Mouse (Mus musculus) thymus, adult 18-20 months (tissue): ENCODE data around the gene Ablim1.

Experiments used
- DNase-seq, 2 experiments: peaks; one replicate each; pipeline ENCODE4 v3.0.0; 2022; ENCODE audit warnings: mixed read lengths in 2 of 2

The Ablim1 gene

DNA sequence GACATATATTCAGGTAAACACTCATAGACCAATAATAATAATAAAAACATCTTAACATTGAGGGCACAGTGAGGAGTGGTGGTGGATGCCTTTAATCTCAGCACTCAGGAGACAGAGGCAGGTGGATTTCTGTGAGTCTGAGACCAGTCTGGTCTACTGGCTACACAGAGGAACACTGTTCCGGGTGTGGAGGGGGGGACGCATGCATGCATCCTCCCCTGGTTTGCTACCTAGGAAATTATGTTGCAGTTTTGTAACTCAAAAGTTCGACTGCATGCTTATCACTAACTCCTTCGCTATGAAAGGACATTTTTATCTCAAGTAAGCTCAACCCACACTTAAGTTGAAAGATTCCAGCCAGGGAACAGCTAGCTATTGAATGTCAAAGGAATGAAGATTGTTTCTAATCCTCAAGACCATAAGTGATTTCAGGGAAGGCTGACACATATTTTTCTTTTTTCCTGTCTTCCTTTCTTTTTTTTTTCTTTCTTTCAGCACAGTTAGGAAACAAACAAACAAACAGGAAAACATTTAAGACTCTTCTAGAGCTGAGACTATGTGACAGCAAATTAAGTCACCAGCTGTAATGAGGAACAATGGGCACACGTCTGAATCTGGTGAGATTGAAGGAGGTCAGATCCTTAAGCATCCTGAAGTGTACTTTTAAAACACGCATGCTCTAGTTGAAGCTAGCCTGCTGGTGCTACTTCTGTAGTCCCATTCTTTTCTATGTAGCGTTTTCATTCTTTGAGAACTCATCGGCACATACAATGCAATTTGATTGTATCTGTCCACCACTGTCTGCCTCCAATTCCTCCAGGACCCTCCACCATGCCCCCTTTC lies 26.4 kb upstream of the Ablim1 start:
- no peak for DNase-seq

DNA sequence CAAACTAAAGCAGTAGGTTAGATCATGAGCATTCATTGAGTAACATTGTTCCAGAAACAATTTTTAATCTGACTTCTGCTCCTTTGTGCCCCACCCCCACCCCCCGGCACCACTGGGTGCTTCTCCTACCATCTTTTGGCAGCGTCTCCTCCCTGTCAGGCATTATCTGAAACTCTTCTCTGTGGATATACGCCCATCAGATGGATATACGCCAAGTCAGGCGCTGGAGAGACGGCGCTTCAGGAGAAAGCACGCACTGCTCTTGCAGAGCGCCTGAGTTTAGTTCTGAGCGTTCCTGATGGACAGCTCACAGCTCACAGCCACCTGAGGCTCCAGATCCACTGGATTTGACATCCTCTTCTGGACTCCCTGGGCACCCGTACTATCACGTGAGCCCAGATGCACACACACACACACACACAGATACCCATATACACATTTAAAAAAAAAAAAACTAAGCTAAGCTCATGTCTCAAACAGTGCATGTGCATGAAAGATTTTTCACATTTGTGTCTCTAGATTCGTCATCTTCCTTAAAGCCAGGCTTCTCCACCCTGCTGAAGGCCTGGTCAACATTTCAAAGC lies 24.7 kb upstream of the Ablim1 start:
- DNase-seq, result no peak

DNA sequence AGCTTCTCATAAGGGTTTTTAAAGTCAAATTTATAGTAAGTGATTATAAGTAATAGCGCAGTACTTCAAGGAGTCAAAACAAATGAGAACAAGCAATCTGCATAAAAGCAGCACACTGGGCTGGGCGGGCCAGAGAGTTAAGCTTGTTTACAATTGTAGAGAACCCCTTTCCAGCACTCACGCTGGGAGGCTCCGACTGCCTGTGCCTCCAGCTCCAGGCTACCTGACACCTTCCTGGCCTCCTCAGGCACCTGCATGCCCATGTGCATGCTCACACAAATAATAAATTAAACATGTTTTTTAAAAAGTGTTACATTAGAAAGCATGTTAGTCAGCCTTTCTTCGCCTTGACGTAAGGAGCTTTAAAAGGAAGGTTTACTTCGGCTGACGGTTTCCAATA lies 20.4 kb upstream of the Ablim1 start:
- DNase-seq, result no peak

DNA sequence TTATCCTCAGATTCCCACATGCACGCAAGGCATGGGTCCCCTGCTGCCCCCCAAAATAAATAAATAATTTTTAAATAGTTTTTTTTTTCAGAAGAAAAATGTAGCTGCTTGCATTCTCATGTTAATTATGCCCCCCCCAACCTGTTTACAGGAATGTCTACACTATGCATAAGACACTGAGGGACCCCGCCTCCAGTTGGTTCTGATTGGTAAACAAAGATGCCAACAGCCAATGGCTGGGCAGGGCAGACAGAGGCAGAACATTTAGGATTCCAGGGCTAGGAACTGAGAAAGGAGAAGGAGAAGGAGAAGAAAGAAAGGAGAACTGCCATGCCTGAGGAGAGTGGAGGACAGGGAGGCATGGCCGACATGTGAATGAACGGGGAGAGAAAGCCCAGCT lies 18.6 kb upstream of the Ablim1 start:
- DNase-seq, result no peak

DNA sequence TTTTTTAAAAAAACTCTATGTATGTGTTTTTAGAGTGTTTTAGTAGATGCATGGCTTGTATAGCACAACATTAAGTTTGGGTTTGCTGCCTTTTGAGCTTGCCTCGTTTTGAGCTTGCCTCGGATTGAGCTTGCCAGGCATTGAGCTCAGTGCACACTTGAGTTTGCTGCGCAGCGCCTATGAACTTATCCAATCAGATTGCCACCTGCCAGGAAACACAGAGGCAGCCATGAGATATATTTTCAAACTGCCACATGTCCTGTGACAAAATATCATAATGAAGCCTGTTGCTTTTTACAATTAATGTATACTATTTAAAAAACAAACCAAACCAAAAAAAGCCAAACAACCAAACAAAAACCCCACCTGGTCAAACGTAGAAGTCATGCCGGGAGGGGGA lies 16.5 kb upstream of the Ablim1 start:
- DNase-seq, result no peak

DNA sequence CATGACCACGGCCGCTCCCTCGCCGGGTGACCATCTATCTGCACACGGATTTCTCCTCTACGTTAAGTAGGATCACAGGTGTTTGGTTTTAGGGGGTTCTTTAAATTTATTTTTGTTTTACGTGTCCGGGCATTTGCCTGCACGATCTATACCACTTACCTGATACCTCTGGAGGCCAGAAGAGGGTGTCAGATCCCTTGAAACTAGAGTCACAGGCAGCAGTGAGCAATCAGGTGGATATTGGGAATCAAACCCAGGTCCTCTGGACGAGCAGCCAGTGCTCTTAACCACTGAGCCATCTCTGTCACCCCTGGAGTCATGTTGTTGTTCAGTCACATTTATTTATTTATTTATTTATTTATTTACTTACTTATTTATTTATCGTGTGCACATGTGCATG lies 15.6 kb upstream of the Ablim1 start:
- no peak for DNase-seq

DNA sequence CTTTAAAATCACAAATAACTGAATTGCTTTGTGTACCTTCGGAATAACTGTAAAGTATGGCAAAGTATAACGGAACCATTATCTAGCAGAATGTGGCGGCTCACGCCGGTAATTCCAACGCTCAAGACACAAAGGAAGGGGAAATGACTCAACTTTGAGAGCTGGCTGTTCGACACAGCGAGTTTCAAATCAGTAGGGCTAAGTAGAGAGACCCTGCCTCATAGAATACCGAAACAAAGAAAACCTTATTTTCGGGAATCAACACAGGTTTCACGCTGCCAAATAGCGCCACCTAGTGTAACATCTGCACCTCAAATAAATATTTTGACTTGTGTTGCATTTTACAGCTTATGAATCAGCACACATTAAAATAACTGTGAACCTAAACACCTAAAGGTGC lies 14.1 kb upstream of the Ablim1 start:
- DNase-seq, result no peak

DNA sequence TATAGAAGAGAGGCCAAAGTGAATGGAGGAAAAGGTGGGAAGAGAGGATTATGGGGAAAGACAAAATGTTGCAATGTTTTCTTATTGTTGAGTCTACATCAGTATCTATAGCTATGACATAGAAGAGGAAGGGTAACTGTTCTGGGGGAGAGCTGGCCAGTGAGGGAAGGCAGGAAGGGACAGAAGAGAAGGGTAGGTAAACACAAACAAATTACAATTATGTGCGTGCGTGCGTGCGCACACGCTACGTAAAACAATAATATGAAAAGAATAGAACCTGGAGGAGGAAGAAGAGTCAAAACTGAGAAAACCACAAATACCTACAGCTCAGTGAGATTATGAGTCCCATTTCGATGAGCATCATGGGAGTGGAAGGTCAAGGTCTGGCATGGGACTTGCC lies 13.6 kb upstream of the Ablim1 start:
- DNase-seq, result no peak

- DNase-seq, result no peak
These were observed 13.0 kb upstream of the Ablim1 start for GRCm38 (mm10) chr19:57327679-57328078.

GRCm38 (mm10) chr19:57325748-57326300 lies 11.1 kb upstream of the Ablim1 start:
- peak; percentile 14 to 35 for DNase-seq

GRCm38 (mm10) chr19:57323087-57323486 lies 8.4 kb upstream of the Ablim1 start:
- no peak for DNase-seq

GRCm38 (mm10) chr19:57322491-57322890 lies 7.8 kb upstream of the Ablim1 start:
- DNase-seq, result no peak

GRCm38 (mm10) chr19:57321839-57322238 lies 7.1 kb upstream of the Ablim1 start:
- no peak for DNase-seq

- DNase-seq, result no peak
These were observed 6.1 kb upstream of the Ablim1 start for GRCm38 (mm10) chr19:57320656-57321382.

- DNase-seq, result no peak
These were observed 1.9 kb upstream of the Ablim1 start for GRCm38 (mm10) chr19:57316597-57316996.

GRCm38 (mm10) chr19:57315013-57315565 lies 370 bp upstream of the Ablim1 start:
- DNase-seq, result no peak

DNA sequence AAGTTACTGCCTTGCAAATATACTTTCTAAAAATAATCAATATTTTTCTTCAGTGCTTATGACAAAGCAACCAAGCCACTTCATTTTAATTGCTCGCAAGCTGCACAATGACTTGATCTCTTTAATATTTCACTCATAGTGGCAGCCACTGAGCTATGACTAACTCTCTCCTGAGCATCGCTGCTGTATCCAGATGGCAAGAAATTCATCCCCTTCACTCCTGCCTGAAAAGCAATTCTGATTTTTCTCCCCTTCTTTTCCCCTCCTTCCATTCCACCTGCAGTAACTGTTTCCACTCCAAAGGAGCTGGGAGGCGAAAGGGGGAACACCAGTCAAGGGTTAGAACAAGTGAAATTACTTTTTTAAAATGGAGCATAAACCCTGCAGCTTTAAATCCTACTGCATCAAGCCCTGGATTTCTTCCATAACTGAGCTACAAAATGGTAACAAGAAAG lies 801 bp downstream of the Ablim1 start:
- no peak for DNase-seq

GRCm38 (mm10) chr19:57313226-57313625 lies 1.5 kb downstream of the Ablim1 start:
- DNase-seq, result no peak

DNA sequence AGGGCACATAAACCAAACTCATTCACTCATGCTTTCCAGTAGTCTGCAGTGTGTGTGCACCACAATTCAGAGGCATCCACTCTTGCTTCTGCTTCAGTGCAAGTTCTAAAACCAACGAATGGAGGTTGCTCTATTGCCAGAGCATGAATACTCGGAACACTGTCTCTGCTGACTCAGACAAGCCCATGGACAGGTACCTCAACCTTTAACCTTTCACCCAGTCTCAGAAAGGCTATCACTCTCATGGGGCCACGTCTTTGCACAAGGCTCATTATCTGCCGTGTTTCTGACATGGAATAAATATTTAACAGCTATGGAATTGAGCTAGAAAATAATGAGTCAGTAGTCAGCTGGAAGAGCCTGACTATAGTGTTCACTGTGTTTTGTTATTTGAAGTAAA lies 4.7 kb downstream of the Ablim1 start:
- DNase-seq, result no peak

- DNase-seq, result no peak
These were observed 8.1 kb downstream of the Ablim1 start for GRCm38 (mm10) chr19:57306601-57307000.

DNA sequence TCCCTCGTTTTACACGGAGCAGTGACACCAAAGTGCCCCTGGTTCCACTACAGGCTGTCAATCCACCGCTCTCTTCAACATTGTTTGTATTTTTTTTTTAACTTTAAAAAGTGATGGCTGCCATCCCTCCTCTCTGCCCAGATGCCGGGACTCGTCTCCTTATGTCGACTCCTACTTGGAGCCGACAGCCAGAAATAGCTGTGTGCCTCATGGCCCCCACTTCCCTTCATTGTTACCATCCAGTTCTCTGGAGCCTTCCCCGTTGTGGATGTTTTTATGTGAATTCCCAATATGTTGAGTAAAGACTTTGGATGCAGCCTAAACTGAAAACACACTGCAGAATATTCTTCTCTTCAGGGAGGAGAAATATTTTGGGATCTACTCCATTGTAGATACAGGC lies 8.7 kb downstream of the Ablim1 start:
- DNase-seq, result no peak

DNA sequence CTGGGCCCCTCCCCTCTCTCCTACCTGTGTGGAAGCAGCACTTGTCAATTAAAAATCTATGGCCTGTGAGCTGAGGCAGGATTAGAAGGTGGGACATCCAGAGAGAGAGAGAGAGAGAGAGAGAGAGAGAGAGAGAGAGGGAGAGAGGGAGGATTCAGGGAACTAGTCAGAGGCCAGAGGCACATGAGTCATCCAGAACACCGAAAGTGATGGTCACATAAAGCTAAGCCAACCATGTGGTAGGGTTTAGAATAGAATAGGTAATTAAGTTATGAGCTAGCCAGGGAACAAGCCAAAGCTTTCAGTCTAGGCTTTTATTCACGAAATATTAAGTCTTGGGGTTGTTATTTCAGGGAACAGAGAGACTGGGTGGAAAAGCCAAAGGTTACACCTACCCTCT lies 10.1 kb downstream of the Ablim1 start:
- DNase-seq, result no peak

- DNase-seq, result no peak
These were observed 12.7 kb downstream of the Ablim1 start for GRCm38 (mm10) chr19:57301961-57302395.
